Mouse (Mus musculus) forebrain, embryonic 11.5 days (tissue): ENCODE results near the gene Ifitm6. TPM values are rescaled to one million over a fixed set of nuclear protein-coding genes. Genes with fewer than 3 reads are reported as not detected.
"Not testable (repeated sequence)": the region's sequence is repeated elsewhere in the genome, so short reads cannot be mapped to it uniquely, and the experiment has no call there.

Experiments used
- ATAC-seq: fragments of 200-750 bp; cut with Nextera tagmentation; replicated peaks from 2 replicates; pipeline ENCODE4 v1.8.0; 2017; ENCODE audit warnings: moderate TSS enrichment; ENCODE audit not compliant: low FRiP score
- DNase-seq: peaks from one replicate; pipeline ENCODE4 v3.0.0-alpha.2; 2017; ENCODE audit warnings: low spot score
- H3K27ac ChIP-seq: fragments of 300-500 bp; sonication (generic); 2 replicates; pipeline ENCODE4 v1.5.1; 2014; ENCODE audit warnings: low read depth, low read length
- H3K27me3 ChIP-seq: fragments of 300-500 bp; sonication (generic); 2 replicates; pipeline ENCODE4 v1.6.1; 2014; ENCODE audit warnings: mild to moderate bottlenecking, low read length, mixed read lengths; ENCODE audit not compliant: control insufficient read depth, insufficient read depth
- H3K36me3 ChIP-seq: fragments of 300-500 bp; sonication (generic); 2 replicates; pipeline ENCODE4 v1.6.1; 2014; ENCODE audit warnings: mild to moderate bottlenecking, low read length, moderate library complexity, mixed read lengths; ENCODE audit not compliant: control insufficient read depth, insufficient read depth
- H3K4me1 ChIP-seq: fragments of 300-500 bp; sonication (generic); replicated peaks from 2 replicates; pipeline ENCODE4 v1.6.1; 2014; ENCODE audit warnings: low read length, mixed read lengths; ENCODE audit not compliant: control insufficient read depth, insufficient read depth
- H3K4me2 ChIP-seq: fragments of 300-500 bp; sonication (generic); 2 replicates; pipeline ENCODE4 v1.6.1; 2014; ENCODE audit warnings: low read depth, mild to moderate bottlenecking, low read length, moderate library complexity, mixed read lengths; ENCODE audit not compliant: severe bottlenecking
- H3K4me3 ChIP-seq: fragments of 300-500 bp; sonication (generic); 2 replicates; pipeline ENCODE4 v1.5.1; 2014; ENCODE audit warnings: low read depth, low read length
- H3K9ac ChIP-seq: fragments of 300-500 bp; sonication (generic); 2 replicates; pipeline ENCODE4 v1.6.1; 2014; ENCODE audit warnings: low read length
- H3K9me3 ChIP-seq: fragments of 300-500 bp; sonication (generic); 2 replicates; pipeline ENCODE4 v1.6.1; 2016; ENCODE audit warnings: low read length, mixed read lengths; ENCODE audit not compliant: control insufficient read depth
- WGBS: fragments of 180-500 bp; shearing (Covaris S2); extraction: QIAGEN DNeasy Blood & Tissue Kit; methylation state at CpG from one replicate; pipeline ENCODE4 v1.1.7; 2014; 5-methylcytosine and 5-hydroxymethylcytosine counted together
- polyA plus RNA-seq: library from polyadenylated mRNA; unstranded; fragments of >200 nt; fragmentation: Nextera tagmentation; extraction: Ambion mirVana; gene quantifications from 2 replicates; pipeline ENCODE4 v1.2.1, GENCODE M21; 2014

The Ifitm6 gene
- polyA plus RNA-seq = not detected in 2 replicates

DNA sequence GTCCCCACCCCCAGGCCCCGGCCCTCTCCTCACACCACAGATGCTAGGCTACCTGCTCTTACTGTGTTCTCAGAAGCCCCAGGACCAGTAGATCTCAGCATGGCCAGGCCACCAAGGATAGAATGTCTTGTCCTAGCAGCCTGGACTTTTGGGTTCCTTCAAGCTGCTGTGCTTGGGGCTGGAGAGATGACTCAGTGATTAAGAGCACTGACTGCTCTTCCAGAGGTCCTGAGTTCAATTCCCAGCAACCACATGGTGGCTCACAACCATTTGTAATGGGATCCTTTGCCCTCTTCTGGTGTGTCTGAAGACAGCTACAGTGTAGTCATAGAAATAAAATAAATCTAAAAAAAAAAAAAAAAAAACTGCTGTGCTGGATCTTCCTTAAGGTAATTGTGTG is at the start of gene Ifitm6:
Ifitm6 (minus strand) TSS at position 101 of the 400 bp plus-strand sequence.
- H3K4me3 ChIP-seq, ATAC-seq, H3K27me3 ChIP-seq, H3K9me3 ChIP-seq, H3K4me2 ChIP-seq, DNase-seq, H3K4me1 ChIP-seq, H3K36me3 ChIP-seq, H3K9ac ChIP-seq, H3K27ac ChIP-seq: not testable (repeated sequence)
- 88% methylated on average over 1 of the region's 1 CpGs for WGBS

- Histone ChIP-seq H3K36me3 (peaks cover 10% of the 10 kb centered on the region; the same call in 1 of the 2 replicates), H3K4me2 (no peak overlapping the region), H3K27ac (no peak overlapping the region), H3K4me1 (peaks cover 10% of the 10 kb centered on the region; the same call in 1 of the 2 replicates), H3K9ac (no peak overlapping the region), H3K9me3 (no peaks in the 10 kb centered on the region), H3K4me3 (no peak overlapping the region), H3K27me3 (no peaks in the 10 kb centered on the region; the same call in 1 of the 2 replicates)
- DNase-seq (no peak), ATAC-seq (no peak)
- 96% methylated on average over 7 of the region's 7 CpGs for WGBS
These were observed 46.9 kb upstream of the Ifitm6 start for GRCm38 (mm10) chr7:141064576-141064975.

DNA sequence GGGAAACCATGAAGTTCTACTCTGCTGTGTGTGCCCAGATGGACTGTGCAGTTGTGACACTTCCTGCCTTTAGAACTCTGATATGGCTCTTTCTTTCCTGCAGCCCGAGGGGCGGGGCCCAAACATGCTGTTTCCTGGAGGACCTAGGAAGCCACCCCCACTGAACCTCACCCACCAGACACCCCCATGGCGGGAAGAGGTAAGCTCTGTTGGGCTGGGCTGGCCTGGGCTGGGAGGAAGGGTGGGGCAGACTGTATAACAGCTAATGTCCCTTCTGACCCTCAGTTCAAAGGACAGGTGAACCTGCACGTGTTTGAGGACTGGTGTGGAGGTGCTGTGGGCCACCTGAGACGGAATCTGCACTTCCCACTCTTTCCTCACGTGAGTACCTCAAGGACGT is 46.5 kb upstream of the Ifitm6 start:
- peaks cover 10% of the 10 kb centered on the region; the same call in 1 of the 2 replicates for H3K36me3 ChIP-seq
- peaks cover 10% of the 10 kb centered on the region; the same call in 1 of the 2 replicates for H3K4me1 ChIP-seq
- H3K27me3 ChIP-seq = no peaks in the 10 kb centered on the region; the same call in 1 of the 2 replicates
- H3K4me3 ChIP-seq = no peak overlapping the region
- no peak overlapping the region for H3K27ac ChIP-seq
- 91% methylated on average over 7 of the region's 7 CpGs for WGBS
- no peak overlapping the region for H3K4me2 ChIP-seq
- DNase-seq = no peak
- no peak overlapping the region for H3K9ac ChIP-seq
- ATAC-seq = no peak
- no peaks in the 10 kb centered on the region for H3K9me3 ChIP-seq

DNA sequence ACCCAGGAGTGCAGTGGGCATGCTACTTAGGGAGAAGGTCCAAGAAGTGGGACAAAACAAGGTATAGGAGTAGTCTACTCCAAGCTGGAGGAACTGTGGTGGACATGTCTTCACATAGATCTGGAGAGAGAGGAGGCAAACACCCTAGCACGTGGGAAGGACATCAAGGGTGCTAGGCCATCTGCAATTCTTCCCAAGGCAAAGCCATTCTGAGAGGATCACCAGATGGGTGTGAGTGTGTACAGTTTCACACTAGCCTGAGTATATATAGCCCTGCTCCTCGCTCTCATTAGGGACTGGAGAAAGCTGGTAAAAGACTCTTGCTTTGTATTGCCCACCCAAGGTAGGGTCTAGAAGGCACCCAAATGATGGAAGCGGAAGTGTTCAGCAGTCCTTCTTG is 45.6 kb upstream of the Ifitm6 start:
- WGBS = 89% methylated on average over 3 of the region's 3 CpGs

GRCm38 (mm10) chr7:141062525-141062924 is 44.8 kb upstream of the Ifitm6 start:
- DNase-seq (no peak), ATAC-seq (no peak)
- 92% methylated on average over 7 of the region's 7 CpGs for whole genome bisulfite sequencing
- H3K27ac ChIP-seq = no peak overlapping the region
- H3K4me1 ChIP-seq = peaks cover 10% of the 10 kb centered on the region; the same call in 1 of the 2 replicates
- no peaks in the 10 kb centered on the region for H3K9me3 ChIP-seq
- no peaks in the 10 kb centered on the region; the same call in 1 of the 2 replicates for H3K27me3 ChIP-seq
- no peak overlapping the region for H3K4me3 ChIP-seq
- no peak overlapping the region for H3K9ac ChIP-seq
- no peak overlapping the region for H3K4me2 ChIP-seq
- peaks cover 8% of the 10 kb centered on the region; the same call in 1 of the 2 replicates for H3K36me3 ChIP-seq

More for the DNA sequence above, 45.6 kb upstream of the Ifitm6 start:
- ATAC-seq (no peak), DNase-seq (no peak)
- Histone ChIP-seq H3K27me3 (no peaks in the 10 kb centered on the region; the same call in 1 of the 2 replicates), H3K4me2 (no peak overlapping the region), H3K4me3 (no peak overlapping the region), H3K4me1 (peaks cover 10% of the 10 kb centered on the region; the same call in 1 of the 2 replicates), H3K9me3 (no peaks in the 10 kb centered on the region), H3K27ac (no peak overlapping the region), H3K9ac (no peak overlapping the region), H3K36me3 (peaks cover 10% of the 10 kb centered on the region; the same call in 1 of the 2 replicates)

DNA sequence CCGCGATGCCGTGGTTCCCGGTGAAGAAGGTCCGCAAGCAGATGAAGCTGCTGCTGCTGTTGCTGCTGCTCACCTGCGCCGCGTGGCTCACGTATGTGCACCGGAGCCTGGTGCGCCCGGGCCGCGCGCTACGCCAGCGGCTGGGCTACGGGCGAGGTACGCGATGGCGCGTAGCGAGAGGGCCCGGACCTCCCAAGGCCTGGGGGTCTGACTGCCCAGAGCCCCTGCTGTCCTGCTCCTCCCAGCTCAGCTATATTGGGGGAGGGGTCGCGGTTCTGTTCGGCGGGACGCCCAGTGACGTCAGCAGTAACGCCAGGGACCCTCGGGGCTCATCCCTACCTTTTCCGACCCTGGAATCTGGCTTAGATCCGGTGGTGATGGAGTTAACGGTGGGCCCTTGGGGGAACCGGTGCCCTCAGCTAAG is 43.6 kb upstream of the Ifitm6 start:
- Histone ChIP-seq H3K4me1 (peaks cover 10% of the 10 kb centered on the region; the same call in 1 of the 2 replicates), H3K9ac (peak overlapping the region; percentile 99), H3K4me3 (peak overlapping the region; percentile 82), H3K9me3 (no peaks in the 10 kb centered on the region), H3K27ac (peak overlapping the region; percentile 64), H3K4me2 (peak overlapping the region; percentile 93), H3K36me3 (peaks cover 8% of the 10 kb centered on the region; the same call in 1 of the 2 replicates), H3K27me3 (no peaks in the 10 kb centered on the region; the same call in 1 of the 2 replicates)
- ATAC-seq (peak; percentile 69), DNase-seq (peak; percentile 79)
- under 1% methylated on average over 37 of the region's 37 CpGs for WGBS

DNA sequence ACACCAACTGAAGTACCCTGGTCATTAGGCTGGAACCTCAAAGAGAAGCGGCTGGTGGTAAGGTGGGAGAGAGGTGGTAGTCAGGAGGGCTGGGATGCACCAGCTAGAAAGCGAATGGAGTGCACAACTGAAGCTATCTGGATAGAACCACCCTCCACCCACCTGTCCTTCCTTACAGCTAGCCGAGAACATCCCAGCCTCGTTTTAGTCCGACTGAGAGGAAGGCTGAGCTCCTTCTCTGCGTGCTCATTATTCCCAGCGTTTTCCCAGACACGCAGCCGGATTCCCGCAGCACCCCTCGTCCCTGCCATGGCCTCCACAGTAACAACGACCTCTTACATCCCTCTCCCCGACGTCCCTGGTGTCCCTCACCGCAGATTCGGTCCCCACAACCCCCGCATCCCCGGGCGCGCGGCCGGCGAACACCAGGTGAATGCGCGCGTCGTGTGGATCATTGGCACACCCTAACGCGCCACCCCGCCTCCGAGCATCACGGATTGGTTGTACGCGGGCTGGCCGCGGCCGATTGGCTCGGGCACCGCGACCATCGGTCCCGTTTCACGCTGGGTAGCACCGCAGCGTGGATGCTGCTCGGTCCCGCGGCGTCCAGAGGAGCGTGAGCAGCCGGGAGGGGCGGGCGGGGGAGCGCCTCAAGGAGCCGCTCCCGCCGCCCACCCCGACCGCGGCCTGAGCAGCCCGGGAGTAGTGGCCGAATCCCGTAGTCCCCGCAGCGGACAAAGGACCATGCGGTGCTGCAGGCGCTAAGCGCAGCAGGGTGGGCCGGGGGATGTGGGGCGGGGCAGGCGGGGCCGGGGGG is 42.9 kb upstream of the Ifitm6 start, which contains the start of gene B4galnt4:
B4galnt4 (plus strand) TSS at position 679 of the 817 bp plus-strand sequence.
- H3K9ac ChIP-seq = peak within 1 kb of the TSS; percentile 99
- peak; percentile 96 for ATAC-seq
- H3K4me1 ChIP-seq = peaks cover 10% of the 10 kb centered on the region; the same call in 1 of the 2 replicates
- no peaks in the 10 kb centered on the region for H3K9me3 ChIP-seq
- H3K27ac ChIP-seq = peak within 1 kb of the TSS; percentile 64
- peak within 1 kb of the TSS; percentile 82 for H3K4me3 ChIP-seq
- H3K36me3 ChIP-seq = peaks cover 8% of the 10 kb centered on the region; the same call in 1 of the 2 replicates
- H3K4me2 ChIP-seq = peak within 1 kb of the TSS; percentile 93
- H3K27me3 ChIP-seq = no peaks in the 10 kb centered on the region; the same call in 1 of the 2 replicates
- 1% methylated on average over 65 of the region's 72 CpGs for WGBS
- peak; percentile 93 for DNase-seq

DNA sequence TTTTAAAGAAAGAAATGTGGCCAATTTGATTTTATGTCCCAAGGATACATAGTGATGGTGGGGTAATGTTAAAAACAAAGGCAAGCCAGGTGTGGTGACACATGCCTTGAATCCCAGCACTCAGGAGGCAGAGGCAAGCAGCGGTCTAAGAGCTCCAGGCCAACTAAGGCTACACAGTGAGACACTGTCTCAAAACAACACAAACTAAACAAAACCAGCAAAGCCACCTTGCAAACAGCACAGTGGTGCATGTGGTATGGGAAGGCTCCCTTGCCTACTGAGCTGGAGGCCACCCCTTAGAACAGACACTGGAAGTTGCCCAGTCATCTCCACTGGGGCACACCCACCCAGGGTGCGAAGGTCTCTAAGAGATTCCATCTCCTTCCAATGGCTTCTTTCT is 42.2 kb upstream of the Ifitm6 start:
- 56% methylated on average over 2 of the region's 2 CpGs for WGBS
- Histone ChIP-seq H3K9me3 (no peaks in the 10 kb centered on the region), H3K27ac (no peak overlapping the region), H3K4me1 (peaks cover 10% of the 10 kb centered on the region; the same call in 1 of the 2 replicates), H3K27me3 (no peaks in the 10 kb centered on the region; the same call in 1 of the 2 replicates), H3K36me3 (peaks cover 5% of the 10 kb centered on the region; the same call in 1 of the 2 replicates), H3K9ac (peak overlapping the region; percentile 99), H3K4me3 (peak overlapping the region; percentile 82), H3K4me2 (peak overlapping the region; percentile 93)
- ATAC-seq (peak; percentile 11; the same call in 1 of the 2 replicates), DNase-seq (no peak)
